Mouse (Mus musculus) forebrain, embryonic 11.5 days (tissue): Measurements from ENCODE around the gene Smoc1. TPM values are rescaled to one million over a fixed set of nuclear protein-coding genes. Genes with fewer than 3 reads are reported as not detected.
A peak's percentile ranks its signal among the peaks of the same experiment; 100 is the strongest.

ENCODE experiments used
- ATAC-seq: fragments of 200-750 bp; cut with Nextera tagmentation; replicated peaks from 2 replicates; pipeline ENCODE4 v1.8.0; 2017; ENCODE audit warnings: moderate TSS enrichment; ENCODE audit not compliant: low FRiP score
- DNase-seq: peaks from one replicate; pipeline ENCODE4 v3.0.0-alpha.2; 2017; ENCODE audit warnings: low spot score
- H3K27ac ChIP-seq: fragments of 300-500 bp; sonication (generic); 2 replicates; pipeline ENCODE4 v1.5.1; 2014; ENCODE audit warnings: low read depth, low read length
- H3K27me3 ChIP-seq: fragments of 300-500 bp; sonication (generic); 2 replicates; pipeline ENCODE4 v1.6.1; 2014; ENCODE audit warnings: mild to moderate bottlenecking, low read length, mixed read lengths; ENCODE audit not compliant: control insufficient read depth, insufficient read depth
- H3K36me3 ChIP-seq: fragments of 300-500 bp; sonication (generic); 2 replicates; pipeline ENCODE4 v1.6.1; 2014; ENCODE audit warnings: mild to moderate bottlenecking, low read length, moderate library complexity, mixed read lengths; ENCODE audit not compliant: control insufficient read depth, insufficient read depth
- H3K4me1 ChIP-seq: fragments of 300-500 bp; sonication (generic); replicated peaks from 2 replicates; pipeline ENCODE4 v1.6.1; 2014; ENCODE audit warnings: low read length, mixed read lengths; ENCODE audit not compliant: control insufficient read depth, insufficient read depth
- H3K4me2 ChIP-seq: fragments of 300-500 bp; sonication (generic); 2 replicates; pipeline ENCODE4 v1.6.1; 2014; ENCODE audit warnings: low read depth, mild to moderate bottlenecking, low read length, moderate library complexity, mixed read lengths; ENCODE audit not compliant: severe bottlenecking
- H3K4me3 ChIP-seq: fragments of 300-500 bp; sonication (generic); 2 replicates; pipeline ENCODE4 v1.5.1; 2014; ENCODE audit warnings: low read depth, low read length
- H3K9ac ChIP-seq: fragments of 300-500 bp; sonication (generic); 2 replicates; pipeline ENCODE4 v1.6.1; 2014; ENCODE audit warnings: low read length
- H3K9me3 ChIP-seq: fragments of 300-500 bp; sonication (generic); 2 replicates; pipeline ENCODE4 v1.6.1; 2016; ENCODE audit warnings: low read length, mixed read lengths; ENCODE audit not compliant: control insufficient read depth
- WGBS: fragments of 180-500 bp; shearing (Covaris S2); extraction: QIAGEN DNeasy Blood & Tissue Kit; methylation state at CpG from one replicate; pipeline ENCODE4 v1.1.7; 2014; 5-methylcytosine and 5-hydroxymethylcytosine counted together
- polyA plus RNA-seq: library from polyadenylated mRNA; unstranded; fragments of >200 nt; fragmentation: Nextera tagmentation; extraction: Ambion mirVana; gene quantifications from 2 replicates; pipeline ENCODE4 v1.2.1, GENCODE M21; 2014

The Smoc1 gene
- polyA plus RNA-seq, 1 experiment from 2014 or later, result 6.7 TPM

DNA sequence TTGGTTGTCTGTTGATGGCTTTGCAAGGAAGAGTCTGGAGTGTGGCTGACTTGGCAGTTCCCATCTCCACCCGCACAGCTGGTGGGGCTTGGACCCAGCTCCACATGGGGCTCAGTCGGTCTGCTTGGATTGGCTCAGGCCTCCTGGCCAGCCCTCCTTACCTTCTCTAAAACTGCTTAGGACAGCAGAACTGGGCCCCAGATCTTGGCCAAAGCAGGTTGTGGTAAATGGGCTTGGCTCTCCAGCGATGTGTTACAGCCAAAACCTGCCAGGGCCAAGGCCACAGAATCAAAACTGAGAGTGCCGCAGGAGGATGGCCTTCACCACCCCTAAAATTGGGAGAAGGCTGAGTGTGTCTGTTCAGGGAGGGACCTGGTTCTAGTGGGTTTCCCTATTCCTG lies 147.3 kb downstream of the Smoc1 start:
- DNase-seq, result no peak

DNA sequence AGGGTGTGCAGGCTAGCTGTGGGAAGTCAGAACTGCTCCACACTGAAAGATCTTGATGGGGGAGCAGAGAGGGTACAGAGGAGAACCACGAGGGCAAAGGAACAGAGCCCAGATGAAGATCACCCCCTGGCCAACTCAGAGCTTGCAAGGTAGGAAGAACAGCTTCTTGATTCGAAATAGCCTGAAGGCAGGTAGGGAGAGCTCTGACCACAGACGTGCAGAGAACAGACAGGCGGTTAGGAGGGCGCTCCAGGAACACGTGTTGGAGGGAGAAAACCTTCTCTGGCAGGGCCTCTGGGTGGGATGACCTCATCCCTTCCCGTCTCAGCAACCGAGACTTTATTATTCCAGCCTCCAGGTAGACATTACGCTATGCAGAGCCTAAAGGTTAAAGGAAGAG lies 148.6 kb downstream of the Smoc1 start:
- Histone ChIP-seq H3K4me1 (no peaks in the 10 kb centered on the region), H3K9me3 (no peaks in the 10 kb centered on the region), H3K4me3 (no peak overlapping the region), H3K27me3 (no peaks in the 10 kb centered on the region), H3K27ac (no peak overlapping the region), H3K9ac (no peak overlapping the region), H3K4me2 (no peak overlapping the region), H3K36me3 (no peaks in the 10 kb centered on the region)
- ATAC-seq, result no peak
- DNase-seq, result no peak
- WGBS, result 67% methylated on average over 9 of the region's 9 CpGs

More for the DNA sequence above, 147.3 kb downstream of the Smoc1 start:
- H3K9ac ChIP-seq, result no peak overlapping the region
- H3K36me3 ChIP-seq, result no peaks in the 10 kb centered on the region
- 93% methylated on average over 4 of the region's 4 CpGs for whole genome bisulfite sequencing
- H3K4me2 ChIP-seq, result no peak overlapping the region
- H3K4me3 ChIP-seq, result no peak overlapping the region
- H3K27ac ChIP-seq, result no peak overlapping the region
- no peaks in the 10 kb centered on the region for H3K9me3 ChIP-seq
- no peaks in the 10 kb centered on the region for H3K27me3 ChIP-seq
- ATAC-seq, result no peak
- H3K4me1 ChIP-seq, result no peaks in the 10 kb centered on the region

DNA sequence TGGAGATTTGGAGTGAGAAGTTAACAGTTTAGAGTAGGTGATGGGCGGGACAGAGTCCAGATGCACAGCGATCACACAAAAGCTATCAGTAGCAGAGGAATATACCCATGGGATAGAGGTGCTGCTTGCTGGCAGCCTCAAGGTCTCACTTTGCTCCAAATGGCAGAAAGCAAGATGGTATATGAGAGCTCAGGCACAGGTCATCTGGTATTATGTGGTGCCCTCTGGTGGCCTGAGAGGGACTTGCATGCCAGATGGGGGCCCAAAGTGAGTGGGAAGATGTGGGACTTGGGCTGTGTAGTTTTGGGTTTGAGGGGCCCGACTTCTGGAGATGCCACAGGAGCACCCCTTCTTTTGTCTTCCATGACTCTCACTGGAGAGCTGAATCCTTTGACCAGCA lies 155.5 kb downstream of the Smoc1 start:
- Histone ChIP-seq H3K27me3 (no peaks in the 10 kb centered on the region), H3K4me2 (no peak overlapping the region), H3K4me3 (no peak overlapping the region), H3K36me3 (no peaks in the 10 kb centered on the region), H3K27ac (no peak overlapping the region), H3K4me1 (no peaks in the 10 kb centered on the region), H3K9ac (no peak overlapping the region), H3K9me3 (no peaks in the 10 kb centered on the region)
- peak; percentile 86 for DNase-seq
- ATAC-seq, result peak; percentile 39; the same call in 1 of the 2 replicates
- WGBS, result 48% methylated on average over 3 of the region's 3 CpGs

GRCm38 (mm10) chr12:81184967-81185366 lies 158.4 kb downstream of the Smoc1 start:
- 90% methylated on average over 2 of the region's 2 CpGs for WGBS
- Histone ChIP-seq H3K9me3 (no peaks in the 10 kb centered on the region), H3K9ac (no peak overlapping the region), H3K27me3 (no peaks in the 10 kb centered on the region), H3K4me3 (no peak overlapping the region), H3K4me1 (no peaks in the 10 kb centered on the region), H3K27ac (no peak overlapping the region), H3K4me2 (no peak overlapping the region), H3K36me3 (no peaks in the 10 kb centered on the region)
- ATAC-seq (no peak), DNase-seq (no peak)

GRCm38 (mm10) chr12:81186081-81186480 lies 159.5 kb downstream of the Smoc1 start:
- no peak for ATAC-seq
- WGBS, result 95% methylated on average over 4 of the region's 4 CpGs
- H3K27ac ChIP-seq, result no peak overlapping the region

GRCm38 (mm10) chr12:81186668-81187067 lies 160.1 kb downstream of the Smoc1 start:
- no peaks in the 10 kb centered on the region for H3K27me3 ChIP-seq
- no peak overlapping the region for H3K9ac ChIP-seq
- DNase-seq (no peak), ATAC-seq (no peak)
- no peaks in the 10 kb centered on the region for H3K9me3 ChIP-seq
- H3K4me1 ChIP-seq, result no peaks in the 10 kb centered on the region
- H3K4me3 ChIP-seq, result no peak overlapping the region
- H3K4me2 ChIP-seq, result no peak overlapping the region
- H3K36me3 ChIP-seq, result no peaks in the 10 kb centered on the region
- no peak overlapping the region for H3K27ac ChIP-seq
- WGBS, result 86% methylated on average over 3 of the region's 3 CpGs

More at GRCm38 (mm10) chr12:81186081-81186480, 159.5 kb downstream of the Smoc1 start:
- Histone ChIP-seq H3K27me3 (no peaks in the 10 kb centered on the region), H3K36me3 (no peaks in the 10 kb centered on the region), H3K9ac (no peak overlapping the region), H3K4me1 (no peaks in the 10 kb centered on the region), H3K4me2 (no peak overlapping the region), H3K9me3 (no peaks in the 10 kb centered on the region), H3K4me3 (no peak overlapping the region)
- no peak for DNase-seq

DNA sequence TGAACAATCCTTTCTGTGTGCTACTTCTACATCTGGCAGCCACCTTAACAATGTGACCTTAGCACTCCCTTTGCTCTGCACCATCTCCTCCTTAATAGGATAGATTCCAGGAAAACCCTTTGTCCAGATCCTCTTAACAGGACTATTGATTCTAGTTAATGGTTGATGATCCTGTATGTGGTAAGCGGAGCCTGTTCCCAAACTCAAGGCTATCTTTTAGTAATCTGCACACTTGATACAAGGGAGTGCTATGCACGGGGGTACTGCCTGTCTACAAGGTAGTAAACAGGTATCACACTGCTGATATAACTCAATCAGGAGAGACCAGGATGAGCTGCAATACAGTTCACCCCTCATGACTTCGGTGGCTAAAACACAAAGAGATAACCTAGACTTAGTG lies 161.8 kb downstream of the Smoc1 start:
- Histone ChIP-seq H3K36me3 (no peaks in the 10 kb centered on the region), H3K4me2 (no peak overlapping the region), H3K9ac (no peak overlapping the region), H3K4me3 (no peak overlapping the region), H3K27ac (no peak overlapping the region), H3K27me3 (no peaks in the 10 kb centered on the region), H3K4me1 (no peaks in the 10 kb centered on the region), H3K9me3 (no peaks in the 10 kb centered on the region)
- DNase-seq (no peak), ATAC-seq (no peak)
- WGBS, result 88% methylated on average over 3 of the region's 3 CpGs

DNA sequence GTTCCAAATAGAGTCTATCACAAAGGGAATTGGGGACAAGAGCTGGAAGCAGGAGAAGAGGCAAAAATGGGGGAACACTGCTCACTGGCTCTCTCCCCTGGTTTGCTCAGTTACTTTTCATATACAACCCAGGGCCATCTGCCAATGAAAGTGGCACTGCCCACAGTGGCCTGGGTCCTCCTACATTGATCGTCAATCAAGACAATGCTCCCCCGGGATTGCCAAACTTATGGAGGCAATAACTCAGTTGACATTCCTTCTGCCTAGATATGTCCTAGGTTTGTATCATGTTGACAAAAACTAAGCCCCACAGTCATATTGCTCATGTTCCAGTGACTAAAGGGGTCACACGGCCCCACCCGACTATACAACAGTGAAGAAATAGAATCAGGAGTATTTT lies 162.4 kb downstream of the Smoc1 start:
- WGBS, result 91% methylated on average over 4 of the region's 4 CpGs
- no peaks in the 10 kb centered on the region for H3K4me1 ChIP-seq
- no peak overlapping the region for H3K4me2 ChIP-seq
- H3K9ac ChIP-seq, result no peak overlapping the region
- no peak overlapping the region for H3K27ac ChIP-seq
- no peaks in the 10 kb centered on the region for H3K36me3 ChIP-seq
- ATAC-seq (no peak), DNase-seq (no peak)
- no peak overlapping the region for H3K4me3 ChIP-seq
- no peaks in the 10 kb centered on the region for H3K27me3 ChIP-seq
- no peaks in the 10 kb centered on the region for H3K9me3 ChIP-seq

DNA sequence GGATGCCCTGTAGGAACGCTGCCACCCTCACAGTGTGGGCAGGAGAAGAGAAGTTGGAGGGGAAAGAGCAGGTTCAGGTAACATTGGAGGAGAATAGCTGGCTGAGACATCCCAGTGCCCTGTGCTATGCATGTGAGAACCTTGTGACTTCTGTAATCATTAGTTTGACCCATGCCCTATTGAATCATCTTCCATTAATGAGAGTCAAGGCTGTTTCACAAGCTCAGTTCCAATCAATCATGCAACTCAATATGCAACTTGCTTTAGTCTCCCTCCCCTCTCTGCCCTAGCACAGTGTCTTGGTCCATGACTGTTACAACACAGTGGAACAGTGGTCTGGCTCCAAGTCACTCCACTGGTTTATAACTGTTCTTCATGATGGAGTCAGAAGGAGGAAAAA lies 163.0 kb downstream of the Smoc1 start:
- H3K9me3 ChIP-seq, result no peaks in the 10 kb centered on the region
- H3K36me3 ChIP-seq, result no peaks in the 10 kb centered on the region
- no peak for ATAC-seq
- no peak overlapping the region for H3K4me2 ChIP-seq
- DNase-seq, result no peak
- no peak overlapping the region for H3K27ac ChIP-seq
- H3K4me3 ChIP-seq, result no peak overlapping the region
- WGBS, result 88% methylated on average over 1 of the region's 1 CpGs
- no peaks in the 10 kb centered on the region for H3K4me1 ChIP-seq
- H3K9ac ChIP-seq, result no peak overlapping the region
- H3K27me3 ChIP-seq, result no peaks in the 10 kb centered on the region
